Mouse (Mus musculus): ENCODE data around the gene Fam184b. TPM values are rescaled to one million over a fixed set of nuclear protein-coding genes. Genes with fewer than 3 reads are reported as not detected.

Gene Fam184b
- under 1 TPM in 1 of 2 experiments, not detected in 1; 0.23 TPM for polyA plus RNA-seq (2017; shearing (Covaris generic))

GRCm38 (mm10) chr5:45638806-45639714 is at the start of gene Fam184b:
Gene Fam184b, minus strand, starts transcription at chr5:45639614.

GRCm38 (mm10) chr5:45669598-45670279 is 30.3 kb upstream of the Fam184b start, which contains the start of gene Ncapg:
Gene Ncapg, plus strand, starts transcription at chr5:45669919.

GRCm38 (mm10) chr5:45519960-45520808 is 119.2 kb downstream of the Fam184b start, which contains the start of gene Med28:
Gene Med28, plus strand, starts transcription at chr5:45520229.

GRCm38 (mm10) chr5:45493191-45494092 is 146.0 kb downstream of the Fam184b start, which contains the start of gene Lap3:
Gene Lap3, plus strand, starts transcription at chr5:45493374.

Other genes with a start within 250 kb of the Fam184b start
- gene Qdpr, start 189.4 kb downstream of the Fam184b start, polyA plus RNA-seq (2017; shearing (Covaris generic)): 100 to 1,000 TPM in 1 of 2 experiments, 10 to 100 TPM in 1; 76.6 to 101 TPM
- under 1 TPM in 1 of 2 experiments, not detected in 1; 0.18 TPM for gene Clrn2, start 185.9 kb downstream of the Fam184b start, polyA plus RNA-seq (2017; shearing (Covaris generic))
- gene Lap3, start 146.2 kb downstream of the Fam184b start, polyA plus RNA-seq (2017; shearing (Covaris generic)): 10 to 100 TPM; 23.4 to 29.7 TPM
- gene Med28, start 119.4 kb downstream of the Fam184b start, polyA plus RNA-seq (2017; shearing (Covaris generic)): 100 to 1,000 TPM; 249 to 269 TPM
- 10 to 100 TPM; 14.0 to 15.5 TPM for gene Ncapg, start 30.3 kb upstream of the Fam184b start, polyA plus RNA-seq (2017; shearing (Covaris generic))
- gene Lcorl, start 218.0 kb upstream of the Fam184b start, polyA plus RNA-seq (2017; shearing (Covaris generic)): 10 to 100 TPM; 15.5 to 18.0 TPM